Mouse (Mus musculus) forebrain, embryonic 11.5 days (tissue): ENCODE results near the gene Exosc5. TPM values are rescaled to one million over a fixed set of nuclear protein-coding genes. Genes with fewer than 3 reads are reported as not detected.

Source experiments
- ATAC-seq: fragments of 200-750 bp; cut with Nextera tagmentation; replicated peaks from 2 replicates; pipeline ENCODE4 v1.8.0; 2017; ENCODE audit warnings: moderate TSS enrichment; ENCODE audit not compliant: low FRiP score
- DNase-seq: peaks from one replicate; pipeline ENCODE4 v3.0.0-alpha.2; 2017; ENCODE audit warnings: low spot score
- H3K27ac ChIP-seq: fragments of 300-500 bp; sonication (generic); 2 replicates; pipeline ENCODE4 v1.5.1; 2014; ENCODE audit warnings: low read depth, low read length
- H3K27me3 ChIP-seq: fragments of 300-500 bp; sonication (generic); 2 replicates; pipeline ENCODE4 v1.6.1; 2014; ENCODE audit warnings: mild to moderate bottlenecking, low read length, mixed read lengths; ENCODE audit not compliant: control insufficient read depth, insufficient read depth
- H3K36me3 ChIP-seq: fragments of 300-500 bp; sonication (generic); 2 replicates; pipeline ENCODE4 v1.6.1; 2014; ENCODE audit warnings: mild to moderate bottlenecking, low read length, moderate library complexity, mixed read lengths; ENCODE audit not compliant: control insufficient read depth, insufficient read depth
- H3K4me1 ChIP-seq: fragments of 300-500 bp; sonication (generic); replicated peaks from 2 replicates; pipeline ENCODE4 v1.6.1; 2014; ENCODE audit warnings: low read length, mixed read lengths; ENCODE audit not compliant: control insufficient read depth, insufficient read depth
- H3K4me2 ChIP-seq: fragments of 300-500 bp; sonication (generic); 2 replicates; pipeline ENCODE4 v1.6.1; 2014; ENCODE audit warnings: low read depth, mild to moderate bottlenecking, low read length, moderate library complexity, mixed read lengths; ENCODE audit not compliant: severe bottlenecking
- H3K4me3 ChIP-seq: fragments of 300-500 bp; sonication (generic); 2 replicates; pipeline ENCODE4 v1.5.1; 2014; ENCODE audit warnings: low read depth, low read length
- H3K9ac ChIP-seq: fragments of 300-500 bp; sonication (generic); 2 replicates; pipeline ENCODE4 v1.6.1; 2014; ENCODE audit warnings: low read length
- H3K9me3 ChIP-seq: fragments of 300-500 bp; sonication (generic); 2 replicates; pipeline ENCODE4 v1.6.1; 2016; ENCODE audit warnings: low read length, mixed read lengths; ENCODE audit not compliant: control insufficient read depth
- WGBS: fragments of 180-500 bp; shearing (Covaris S2); extraction: QIAGEN DNeasy Blood & Tissue Kit; methylation state at CpG from one replicate; pipeline ENCODE4 v1.1.7; 2014; 5-methylcytosine and 5-hydroxymethylcytosine counted together
- polyA plus RNA-seq: library from polyadenylated mRNA; unstranded; fragments of >200 nt; fragmentation: Nextera tagmentation; extraction: Ambion mirVana; gene quantifications from 2 replicates; pipeline ENCODE4 v1.2.1, GENCODE M21; 2014

Exosc5 gene
- polyA plus RNA-seq, 1 experiment from 2014 or later, result 52.2 TPM

GRCm38 (mm10) chr7:25647574-25648123 lies 11.3 kb upstream of the Exosc5 start:
- no peak for ATAC-seq
- Histone ChIP-seq H3K9me3 (no peaks in the 10 kb centered on the region), H3K4me2 (no peak overlapping the region), H3K27ac (no peak overlapping the region), H3K9ac (no peak overlapping the region), H3K4me3 (no peak overlapping the region), H3K36me3 (no peaks in the 10 kb centered on the region), H3K4me1 (no peaks in the 10 kb centered on the region), H3K27me3 (no peaks in the 10 kb centered on the region)
- no peak for DNase-seq
- 55% methylated on average over 5 of the region's 5 CpGs for WGBS

DNA sequence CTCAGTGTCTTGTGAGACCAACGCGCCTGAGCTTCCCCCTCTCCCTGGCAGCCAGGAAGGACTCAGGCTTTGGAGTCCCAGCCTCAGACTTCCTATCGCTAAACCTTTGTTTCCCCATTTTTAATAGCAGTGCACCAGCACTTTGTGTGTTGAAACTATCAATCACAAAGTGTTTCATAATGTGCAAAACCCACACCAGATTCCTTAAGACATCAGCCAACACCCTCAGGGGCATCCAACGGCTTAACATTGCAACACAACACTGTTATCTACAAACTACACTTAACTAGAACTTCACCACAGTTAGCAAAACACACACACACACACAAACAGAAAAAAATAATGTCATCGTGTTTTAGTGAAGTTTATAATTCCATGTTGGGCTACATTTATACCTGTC lies 9.1 kb upstream of the Exosc5 start:
- Histone ChIP-seq H3K9ac (no peak overlapping the region), H3K4me2 (no peak overlapping the region), H3K27ac (no peak overlapping the region), H3K4me3 (no peak overlapping the region), H3K9me3 (no peaks in the 10 kb centered on the region), H3K36me3 (no peaks in the 10 kb centered on the region), H3K27me3 (no peaks in the 10 kb centered on the region), H3K4me1 (no peaks in the 10 kb centered on the region)
- WGBS, result 83% methylated on average over 5 of the region's 5 CpGs
- ATAC-seq, result no peak
- DNase-seq, result no peak

DNA sequence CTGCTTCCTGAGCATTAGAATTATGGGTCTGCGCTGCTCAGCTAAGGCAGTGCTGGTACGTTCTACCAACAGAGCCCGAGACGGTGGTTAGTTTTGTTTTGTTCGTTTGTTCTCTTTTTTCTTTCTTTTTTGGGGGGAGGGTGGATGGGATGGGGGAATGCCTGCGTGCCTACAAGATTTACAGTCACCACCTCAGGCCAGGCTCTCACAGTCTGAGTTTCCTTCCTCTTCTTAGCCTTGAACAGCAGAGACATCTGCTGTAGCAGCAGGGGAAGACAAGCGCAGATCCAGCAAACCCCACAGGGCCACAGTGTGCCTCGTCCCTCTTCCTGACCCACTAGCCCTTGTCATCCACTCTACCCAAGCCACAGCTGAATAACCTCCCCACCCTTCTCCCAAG lies 7.7 kb upstream of the Exosc5 start:
- Histone ChIP-seq H3K4me2 (no peak overlapping the region), H3K4me1 (no peaks in the 10 kb centered on the region), H3K36me3 (no peaks in the 10 kb centered on the region), H3K27ac (no peak overlapping the region), H3K9ac (no peak overlapping the region), H3K9me3 (no peaks in the 10 kb centered on the region), H3K27me3 (no peaks in the 10 kb centered on the region), H3K4me3 (no peak overlapping the region)
- DNase-seq (no peak), ATAC-seq (no peak)
- 94% methylated on average over 8 of the region's 8 CpGs for WGBS

DNA sequence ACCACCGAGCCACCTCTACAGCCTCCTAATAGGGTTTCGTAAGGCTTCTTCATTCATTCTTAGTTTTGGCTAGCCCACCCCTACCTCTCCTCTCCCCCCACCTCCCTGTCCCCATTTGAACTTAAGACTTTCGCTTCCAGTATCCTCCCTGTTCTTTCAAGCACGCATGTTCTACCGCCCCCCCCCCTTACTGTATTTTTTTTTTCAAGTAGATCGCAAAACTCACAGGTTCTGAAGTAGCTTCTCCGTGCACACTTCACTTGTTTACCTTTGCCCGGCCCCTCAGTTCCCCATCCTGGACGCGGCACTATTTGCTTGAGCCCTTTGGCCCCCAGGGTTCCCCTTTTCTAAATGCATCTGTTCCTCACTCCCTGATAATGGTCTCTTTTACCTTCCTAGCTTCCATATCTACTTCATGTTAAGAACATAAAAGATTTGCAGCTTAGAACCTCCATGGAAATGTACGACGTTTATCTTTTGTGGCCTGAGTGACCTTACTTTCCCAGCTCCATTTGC lies 6.7 kb upstream of the Exosc5 start:
- no peak overlapping the region for H3K4me2 ChIP-seq
- DNase-seq, result no peak
- H3K9me3 ChIP-seq, result no peaks in the 10 kb centered on the region
- no peak overlapping the region for H3K27ac ChIP-seq
- H3K4me1 ChIP-seq, result no peaks in the 10 kb centered on the region
- WGBS, result 93% methylated on average over 12 of the region's 12 CpGs
- no peaks in the 10 kb centered on the region for H3K36me3 ChIP-seq
- no peak overlapping the region for H3K9ac ChIP-seq
- no peak overlapping the region for H3K4me3 ChIP-seq
- no peak for ATAC-seq
- H3K27me3 ChIP-seq, result no peaks in the 10 kb centered on the region

- Histone ChIP-seq H3K4me1 (no peaks in the 10 kb centered on the region), H3K27ac (no peak overlapping the region), H3K27me3 (no peaks in the 10 kb centered on the region), H3K36me3 (no peaks in the 10 kb centered on the region), H3K4me3 (no peak overlapping the region), H3K9me3 (no peaks in the 10 kb centered on the region), H3K4me2 (no peak overlapping the region), H3K9ac (no peak overlapping the region)
- 80% methylated on average over 11 of the region's 11 CpGs for whole genome bisulfite sequencing
- ATAC-seq, result no peak
- DNase-seq, result no peak
Measured at GRCm38 (mm10) chr7:25655601-25656428, 3.1 kb upstream of the Exosc5 start.

DNA sequence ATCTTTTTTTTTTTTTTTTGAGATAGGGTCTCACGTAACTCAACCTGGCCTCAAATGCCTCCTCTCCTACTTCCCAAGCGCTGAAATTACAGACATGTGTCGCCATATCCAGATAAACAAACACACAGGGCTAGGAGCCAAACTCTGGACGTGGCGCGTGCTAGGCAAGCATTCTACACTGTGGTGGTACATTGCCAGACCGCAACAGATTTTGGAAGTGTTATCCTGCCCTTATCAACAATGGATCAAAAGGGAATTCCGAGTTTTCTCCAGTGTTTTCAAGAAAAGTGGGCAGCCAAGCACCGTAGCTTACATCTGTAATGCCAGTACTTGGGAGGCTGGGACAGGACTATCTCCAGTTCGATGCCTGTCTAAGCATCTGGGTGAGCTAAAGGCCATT lies 1.2 kb upstream of the Exosc5 start:
- 43% methylated on average over 10 of the region's 10 CpGs for WGBS
- Histone ChIP-seq H3K36me3 (no peaks in the 10 kb centered on the region), H3K27ac (no peak overlapping the region), H3K9me3 (no peaks in the 10 kb centered on the region), H3K9ac (peak overlapping the region; percentile 66), H3K4me2 (peak overlapping the region; percentile 59), H3K4me1 (no peaks in the 10 kb centered on the region), H3K27me3 (no peaks in the 10 kb centered on the region), H3K4me3 (peak overlapping the region; percentile 67)
- no peak for DNase-seq
- no peak for ATAC-seq

DNA sequence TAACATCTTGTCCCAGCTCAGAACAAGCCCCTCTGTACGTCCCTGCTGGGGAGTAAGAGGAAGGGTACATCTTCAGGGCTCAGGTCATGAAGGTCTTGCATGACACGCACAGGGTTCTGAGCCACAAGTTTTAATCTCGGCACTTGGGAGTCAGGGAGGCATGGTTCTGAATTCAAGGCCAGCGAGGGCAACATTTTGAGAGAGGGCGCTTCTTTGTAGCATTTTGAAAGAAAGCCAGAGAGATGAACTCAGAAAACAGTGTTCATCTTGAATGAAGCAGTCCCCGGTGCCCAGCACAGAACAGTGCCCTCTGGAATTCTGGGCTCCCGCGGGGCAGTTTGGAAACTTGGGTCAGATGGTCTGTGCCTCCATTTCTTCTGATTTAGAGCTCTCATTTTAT lies 7.4 kb downstream of the Exosc5 start:
- DNase-seq (no peak), ATAC-seq (no peak)
- Histone ChIP-seq H3K36me3 (no peaks in the 10 kb centered on the region; the same call in 1 of the 2 replicates), H3K27me3 (no peaks in the 10 kb centered on the region), H3K9ac (no peak overlapping the region), H3K9me3 (no peaks in the 10 kb centered on the region), H3K4me3 (no peak overlapping the region), H3K4me2 (no peak overlapping the region), H3K4me1 (no peaks in the 10 kb centered on the region), H3K27ac (no peak overlapping the region)
- WGBS, result 95% methylated on average over 8 of the region's 8 CpGs

- Histone ChIP-seq H3K4me3 (no peak overlapping the region), H3K27me3 (peaks cover 3% of the 10 kb centered on the region), H3K36me3 (no peaks in the 10 kb centered on the region; the same call in 1 of the 2 replicates), H3K9ac (no peak overlapping the region), H3K4me1 (no peaks in the 10 kb centered on the region), H3K27ac (no peak overlapping the region), H3K4me2 (no peak overlapping the region), H3K9me3 (no peaks in the 10 kb centered on the region)
- ATAC-seq, result no peak
- DNase-seq, result no peak
- WGBS, result 92% methylated on average over 10 of the region's 10 CpGs
Measured at GRCm38 (mm10) chr7:25669158-25669557, 10.2 kb downstream of the Exosc5 start.
